Mouse (Mus musculus) spleen, postnatal 36 days (tissue): ENCODE measurements around the gene Tmem238l.

Source experiments
- DNase-seq, 2 experiments: peaks; one replicate each; pipeline ENCODE4 v3.0.0; 2022; ENCODE audit warnings: low spot score in 2 of 2, mixed read lengths in 1 of 2

Tmem238l gene

DNA sequence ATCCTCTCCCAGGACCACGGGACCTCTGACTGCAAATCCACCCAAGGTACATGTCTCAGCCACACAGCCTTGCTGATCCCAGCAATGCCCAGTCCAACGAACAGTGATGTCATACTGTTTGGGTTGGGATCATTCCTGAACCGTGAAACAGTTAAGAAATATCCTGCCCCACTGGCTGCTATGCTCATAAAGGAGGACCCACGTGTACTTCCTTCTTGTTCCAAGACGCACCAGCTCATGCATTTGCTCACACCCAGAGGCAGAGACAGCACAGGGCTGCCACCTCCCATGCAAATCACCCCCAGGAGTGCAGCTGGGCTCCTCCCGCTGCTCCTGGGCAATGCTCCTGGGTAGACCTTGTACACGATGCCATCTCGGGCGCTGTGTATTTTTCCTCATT lies at the start of gene Tmem238l:
Gene Tmem238l, plus strand, starts transcription at position 336 of the 400 bp plus-strand sequence.
- no peak for DNase-seq

DNA sequence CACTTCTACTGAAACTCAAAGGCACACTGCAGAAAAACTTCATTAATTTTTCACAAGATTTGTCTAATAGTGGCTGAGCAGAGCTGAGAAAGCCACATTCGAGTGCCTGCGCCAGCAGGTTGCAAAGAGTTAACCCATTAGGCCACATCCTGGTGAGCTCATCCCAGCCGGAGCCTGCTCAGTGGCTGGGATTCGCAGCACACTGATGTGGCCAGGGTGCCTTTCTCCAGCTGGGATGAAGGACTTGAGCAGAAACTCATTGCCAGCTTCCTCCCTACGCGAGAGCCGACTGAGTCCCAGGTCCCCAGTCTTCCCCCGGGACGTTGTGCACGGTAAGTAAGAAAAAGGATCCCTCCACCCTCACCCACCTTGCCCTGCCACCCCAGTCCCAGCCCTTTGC lies 44.6 kb upstream of the Tmem238l start, which contains the start of gene Pirt:
Gene Pirt, plus strand, starts transcription at position 171 of the 400 bp plus-strand sequence.
- DNase-seq, result no peak

DNA sequence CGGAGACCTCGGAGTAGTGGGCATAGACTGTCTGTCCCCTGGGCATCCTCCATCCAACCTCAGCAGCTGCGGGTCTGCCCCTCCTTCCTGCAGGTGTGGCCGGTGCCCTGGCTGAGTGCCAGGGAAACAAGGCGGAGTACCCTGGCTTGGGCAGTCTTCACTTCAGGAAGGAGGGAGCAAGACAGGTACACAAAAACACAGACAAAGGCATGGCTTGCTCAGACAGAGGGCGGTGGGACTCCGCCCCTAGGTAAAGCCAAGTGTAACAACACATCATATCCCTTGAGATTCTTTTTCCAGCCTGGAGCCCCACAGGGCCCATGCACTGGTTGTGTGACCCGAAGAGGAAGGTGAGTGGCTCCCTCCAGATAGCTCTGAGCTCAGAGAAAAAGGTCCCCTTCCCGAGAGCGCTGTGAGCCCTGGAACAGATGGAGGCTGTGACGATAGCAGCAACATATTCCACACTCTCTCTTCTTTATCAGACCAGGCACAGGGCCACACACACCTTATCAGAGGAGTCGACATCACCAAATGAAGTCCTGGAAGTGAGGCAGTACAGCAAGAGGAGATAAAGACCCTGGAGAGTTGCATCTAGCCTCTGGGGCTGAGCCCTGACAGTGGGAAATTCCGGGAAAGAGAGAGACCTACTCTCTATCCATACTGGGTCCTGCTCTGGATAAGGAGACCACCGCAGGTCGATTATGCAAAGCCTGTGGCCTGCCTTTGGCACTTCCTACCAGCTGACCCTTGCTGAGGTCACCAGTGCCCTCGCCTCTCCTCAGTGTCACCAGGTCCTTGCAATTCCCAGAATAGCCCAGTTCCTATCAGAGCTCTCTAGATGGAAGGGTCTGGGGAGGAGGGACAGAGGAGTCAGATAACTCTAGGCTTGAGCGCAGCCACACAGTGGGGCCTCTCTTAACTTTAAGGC lies 43.6 kb upstream of the Tmem238l start:
- peak in 1 of 2 experiments; percentile 8 for DNase-seq

DNA sequence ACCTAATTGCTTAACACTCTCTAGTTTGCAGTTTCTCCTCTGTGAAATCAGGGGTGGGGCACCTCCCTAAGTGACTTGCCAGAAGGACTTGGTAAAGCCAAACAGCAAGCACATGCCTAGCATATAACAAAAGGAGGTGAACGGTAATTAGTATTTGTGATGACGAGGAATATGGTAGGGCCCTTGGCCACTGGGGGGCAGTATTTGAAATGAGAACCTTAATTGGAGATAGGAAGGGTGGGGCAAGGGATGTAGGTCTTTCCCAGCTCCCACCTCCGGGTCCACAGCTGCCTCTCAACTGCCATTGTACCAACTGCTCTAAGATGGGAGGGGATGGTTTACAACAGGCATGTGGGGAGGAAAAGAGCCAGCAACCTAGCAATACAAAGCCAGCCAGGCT lies 42.2 kb upstream of the Tmem238l start:
- DNase-seq, result peak; percentile 5 to 21

DNA sequence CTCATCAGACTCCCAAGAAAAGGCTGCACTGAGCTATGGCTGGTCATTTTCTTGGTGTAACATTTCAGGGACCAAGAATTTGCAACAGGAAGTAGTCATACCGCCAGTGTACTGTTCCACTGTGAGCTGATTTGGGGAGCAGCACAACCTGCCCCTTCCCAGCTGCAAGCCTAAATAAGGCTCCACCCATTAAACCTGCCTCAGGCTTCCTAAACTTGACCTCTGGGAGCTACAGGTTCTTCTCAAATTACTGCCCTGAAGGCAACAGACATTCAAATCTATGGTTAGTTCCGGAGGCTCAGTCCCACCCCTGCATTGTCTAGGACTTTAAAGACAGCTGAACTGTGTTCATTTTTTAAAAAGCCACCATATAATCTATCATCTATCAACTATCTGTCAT lies 36.4 kb upstream of the Tmem238l start:
- DNase-seq, result no peak

DNA sequence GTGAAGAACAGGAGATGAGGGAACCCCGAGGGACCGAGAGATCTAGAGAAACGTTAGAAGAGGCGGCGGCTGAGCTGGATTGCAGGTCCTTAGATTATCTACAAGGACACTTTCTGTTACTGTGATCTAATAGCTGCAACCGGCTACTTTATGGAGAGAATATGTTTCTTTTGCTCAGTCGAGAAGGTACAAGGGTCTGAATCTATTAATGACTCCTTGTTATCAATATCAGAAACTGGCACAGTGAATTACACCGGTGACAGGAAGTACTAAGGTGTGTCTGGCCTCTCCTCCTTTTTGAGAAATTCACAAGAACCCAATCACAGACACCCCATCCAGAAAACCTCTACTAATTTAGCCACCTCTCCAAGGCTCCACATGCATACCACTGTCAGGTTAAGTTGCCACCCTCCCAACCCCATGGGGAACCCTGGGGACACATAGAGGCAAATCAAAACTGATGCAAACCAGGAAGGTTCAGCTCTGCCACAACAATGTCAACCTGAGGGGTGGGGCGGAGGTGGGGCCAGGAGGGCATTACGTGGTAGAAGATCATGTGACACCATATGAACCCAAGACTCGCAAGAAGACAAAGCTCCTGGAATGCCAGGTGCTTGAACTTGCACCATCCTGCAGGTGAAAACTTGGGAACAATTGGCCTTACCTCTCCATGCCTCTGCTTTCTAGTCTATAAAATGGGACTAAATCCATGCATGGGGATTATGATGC lies 32.2 kb upstream of the Tmem238l start:
- DNase-seq, result no peak

DNA sequence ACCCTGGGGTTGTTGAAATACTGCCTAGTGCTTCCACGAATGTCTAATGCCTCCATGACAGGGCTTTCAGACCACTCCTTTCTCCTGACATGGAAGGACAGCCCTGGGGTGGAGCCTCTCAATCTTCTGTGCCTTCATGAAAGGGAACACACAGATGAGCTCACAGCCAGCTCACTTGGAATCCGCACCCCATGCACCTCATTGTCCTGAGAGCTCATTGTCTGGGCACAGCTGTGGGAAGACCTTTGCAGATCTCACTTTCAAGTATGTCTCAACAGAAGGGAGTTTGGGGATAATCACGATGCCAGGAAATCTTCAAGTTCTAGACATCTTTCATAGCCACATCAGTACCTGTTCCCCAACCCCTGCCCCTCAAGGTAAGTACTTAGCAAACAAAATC lies 28.1 kb upstream of the Tmem238l start:
- no peak for DNase-seq

DNA sequence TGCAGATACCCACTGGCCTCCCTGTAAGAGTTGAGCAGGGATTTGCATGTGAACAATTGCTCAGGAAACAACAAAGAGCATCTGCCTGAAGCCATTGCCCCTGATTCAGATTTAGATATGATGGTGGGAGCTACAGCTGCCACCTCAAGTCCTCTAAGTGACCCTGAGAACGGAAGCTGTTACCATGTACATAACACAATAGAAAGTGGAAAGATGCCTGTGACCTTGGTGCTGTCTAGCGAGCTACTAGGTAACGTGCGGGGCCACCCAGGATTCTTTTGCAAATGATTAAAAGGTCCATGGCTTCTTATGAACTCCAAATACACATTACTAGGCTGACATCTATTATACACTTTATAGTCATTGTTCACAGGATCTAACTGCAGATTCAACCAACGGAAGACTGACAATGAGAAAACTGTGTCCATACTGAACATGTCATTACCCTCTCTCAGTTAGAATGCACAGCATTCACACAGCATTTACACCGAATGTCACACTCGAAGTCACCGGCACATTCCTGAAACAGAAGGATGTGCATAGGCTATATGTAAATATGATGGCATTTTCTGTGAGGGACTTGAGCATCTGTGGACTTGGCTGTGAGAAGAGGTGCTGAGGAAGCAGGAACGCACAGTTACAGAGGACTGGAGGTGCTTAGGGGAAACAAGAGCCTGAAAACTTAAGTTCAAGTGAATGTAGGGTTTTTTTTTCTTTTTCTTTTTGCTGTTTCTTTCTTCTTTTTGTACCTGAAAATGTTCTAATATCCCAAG lies 23.4 kb upstream of the Tmem238l start:
- no peak for DNase-seq

DNA sequence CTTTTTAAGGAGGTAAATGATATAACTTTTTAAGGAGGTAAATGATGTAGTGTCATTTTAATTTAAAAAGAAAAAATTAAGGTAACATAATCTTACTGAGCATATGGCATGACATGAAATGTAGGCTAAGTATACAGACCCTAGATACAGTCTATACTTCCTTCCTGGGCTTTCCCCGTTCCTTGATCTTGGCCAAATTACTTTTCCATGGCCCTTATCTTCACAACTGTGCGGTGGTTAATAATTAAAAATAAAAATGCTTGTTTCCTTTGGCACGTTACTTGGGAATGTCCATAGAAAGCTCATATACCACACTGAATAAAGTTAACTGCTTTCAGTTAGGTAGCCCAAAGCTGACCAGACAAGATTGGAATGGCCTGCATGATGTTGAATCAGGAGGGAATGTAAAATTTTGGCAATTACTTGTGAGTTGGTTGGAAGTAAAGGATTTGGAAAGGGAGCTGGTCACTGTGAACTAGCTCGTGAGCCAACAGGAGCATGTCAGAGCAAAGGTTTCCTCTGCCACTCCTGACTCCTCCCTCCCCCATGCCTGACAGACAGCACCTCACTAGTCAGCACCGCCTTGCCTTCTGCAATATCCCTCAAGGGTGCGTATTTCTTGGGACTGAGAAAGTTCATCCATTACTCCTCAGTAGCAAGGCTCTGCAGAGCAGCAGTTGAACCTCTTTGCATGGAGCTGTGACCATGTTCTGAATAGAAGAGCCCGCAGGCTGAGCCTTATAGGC lies 21.8 kb upstream of the Tmem238l start:
- no peak for DNase-seq

DNA sequence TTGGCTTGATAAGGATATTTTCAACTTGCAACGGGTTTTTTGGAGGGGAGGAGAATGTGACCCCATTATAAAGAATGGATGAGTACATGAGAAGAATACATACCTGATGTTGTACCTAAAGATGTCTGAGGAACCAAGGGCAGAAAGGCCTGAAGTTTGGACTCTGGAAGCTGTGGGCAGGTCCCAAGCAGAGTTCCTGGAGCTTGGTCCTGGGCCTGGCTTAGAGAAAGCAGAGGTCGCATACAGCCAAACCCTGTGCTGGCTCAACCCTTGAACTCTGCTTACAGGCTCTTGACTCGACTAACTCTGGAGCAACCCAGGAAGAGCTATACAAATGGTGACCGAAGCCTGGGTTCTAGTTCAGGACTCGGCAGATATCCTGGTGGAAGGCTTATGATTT lies 14.4 kb upstream of the Tmem238l start:
- no peak for DNase-seq

DNA sequence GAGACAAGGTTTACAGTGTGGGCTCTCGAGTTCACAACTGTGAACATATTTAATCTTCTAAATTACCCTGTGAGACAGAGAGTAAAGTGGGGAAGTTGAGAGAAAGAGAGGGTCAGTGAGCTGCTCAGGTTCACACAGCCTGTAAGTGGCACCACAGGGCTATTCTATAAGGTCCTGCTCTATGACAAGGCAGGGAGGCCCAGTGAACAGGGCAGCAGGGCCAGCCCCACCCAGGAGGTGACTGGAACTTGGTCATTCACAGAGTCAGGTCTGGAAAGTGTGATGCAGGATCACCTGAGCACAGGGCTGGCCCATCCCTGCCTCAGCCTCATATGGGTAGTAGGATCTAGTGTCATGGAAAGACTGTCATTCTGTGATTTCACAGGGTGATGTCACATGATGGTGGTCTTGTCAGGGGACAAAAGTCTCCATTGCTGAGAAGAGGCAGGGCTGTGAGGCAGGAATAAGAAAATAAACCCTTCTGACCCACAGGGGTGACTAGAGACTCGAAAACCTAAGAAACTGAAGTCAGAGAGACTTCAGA lies 11.1 kb upstream of the Tmem238l start:
- DNase-seq, result no peak

DNA sequence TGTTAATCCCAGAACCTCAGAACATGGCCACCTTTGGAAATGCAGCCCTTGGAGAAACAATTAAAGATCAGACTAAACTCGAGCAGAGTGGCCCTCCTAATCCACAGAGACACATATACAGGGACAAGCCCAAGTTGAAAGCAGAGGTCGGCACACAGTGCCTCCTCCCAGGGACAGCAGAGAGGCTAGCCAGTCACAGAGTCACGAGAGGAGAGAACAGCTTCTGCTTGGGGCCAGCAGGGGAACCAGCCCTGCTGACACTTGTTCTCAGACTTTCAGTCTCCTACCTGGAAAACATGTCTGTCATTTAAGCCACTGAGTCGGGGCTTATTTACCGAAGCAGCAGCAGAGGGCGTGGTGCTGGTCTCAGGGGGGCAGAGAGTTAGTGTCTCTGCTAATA lies 9.9 kb upstream of the Tmem238l start:
- DNase-seq, result no peak

DNA sequence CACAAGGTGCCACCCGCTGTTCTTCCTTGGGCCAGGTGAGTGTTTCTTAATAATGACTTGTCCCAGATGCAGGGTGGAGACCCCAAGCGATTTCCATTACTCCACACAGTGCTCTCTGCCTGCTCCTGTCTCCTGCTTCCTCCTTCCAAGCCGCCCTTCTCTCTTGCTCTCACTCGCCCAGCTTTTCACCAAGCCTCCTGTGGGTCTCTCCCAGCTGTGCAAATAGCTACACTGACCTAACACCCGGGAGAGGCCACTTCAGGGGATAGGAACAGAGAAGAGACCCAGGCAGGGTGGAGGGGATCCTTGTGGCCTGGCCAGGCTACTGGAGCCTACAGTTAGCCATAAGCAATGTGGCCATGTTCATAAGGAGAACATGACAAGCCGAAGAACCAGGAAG lies 9.5 kb upstream of the Tmem238l start:
- no peak for DNase-seq

DNA sequence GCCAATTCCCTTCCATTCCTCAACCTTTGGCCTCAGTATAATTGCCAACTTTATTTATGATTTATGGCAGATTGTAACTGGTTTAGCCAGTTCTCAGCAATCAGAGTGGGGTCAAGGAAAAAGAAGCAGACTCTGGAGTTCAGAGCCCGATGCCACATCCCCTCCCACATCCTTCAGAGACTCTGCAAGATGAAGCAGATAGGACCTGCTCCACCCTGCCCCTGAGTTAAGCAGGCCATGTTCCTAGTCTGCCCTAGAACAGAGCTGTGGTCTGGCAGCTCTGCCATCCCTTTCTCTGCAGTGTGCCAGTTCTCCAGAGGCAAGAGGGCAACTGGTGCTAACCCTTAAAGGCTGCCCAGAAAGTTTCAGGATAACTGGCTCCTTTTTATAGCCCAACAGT lies 4.4 kb downstream of the Tmem238l start:
- DNase-seq, result no peak

DNA sequence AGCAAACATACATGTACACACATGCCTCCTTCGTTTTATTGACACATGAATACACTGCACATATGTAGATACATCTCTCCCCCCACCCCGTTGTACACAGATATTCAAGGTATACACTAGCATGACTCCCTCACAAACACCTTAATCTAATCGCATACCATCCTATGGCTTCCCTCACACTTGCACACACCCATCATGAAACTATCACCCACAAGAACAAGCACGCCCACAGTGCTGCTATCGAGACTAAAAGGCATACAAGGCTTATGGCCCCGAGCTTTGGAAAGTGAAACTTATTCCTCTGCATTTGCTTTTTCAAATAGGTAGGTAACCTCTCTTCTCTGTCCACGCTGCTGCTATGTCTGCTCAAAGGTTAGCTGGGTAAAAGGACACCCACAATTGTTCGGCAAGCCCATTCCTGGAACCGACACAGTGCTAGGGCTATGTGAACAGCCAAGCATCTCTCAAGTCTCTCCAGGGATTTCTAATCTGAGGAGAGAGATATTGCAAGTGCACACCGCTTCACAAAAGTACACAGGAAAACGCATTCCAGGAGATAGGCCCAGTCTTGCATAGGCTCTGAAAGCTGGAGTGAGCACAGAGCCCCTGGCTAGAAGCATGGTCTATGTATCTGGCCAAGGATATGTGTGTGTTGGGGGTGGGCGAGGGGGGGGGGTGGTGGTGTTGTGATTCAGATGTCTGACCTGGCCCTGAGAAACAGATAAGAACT lies 5.2 kb downstream of the Tmem238l start:
- no peak for DNase-seq

DNA sequence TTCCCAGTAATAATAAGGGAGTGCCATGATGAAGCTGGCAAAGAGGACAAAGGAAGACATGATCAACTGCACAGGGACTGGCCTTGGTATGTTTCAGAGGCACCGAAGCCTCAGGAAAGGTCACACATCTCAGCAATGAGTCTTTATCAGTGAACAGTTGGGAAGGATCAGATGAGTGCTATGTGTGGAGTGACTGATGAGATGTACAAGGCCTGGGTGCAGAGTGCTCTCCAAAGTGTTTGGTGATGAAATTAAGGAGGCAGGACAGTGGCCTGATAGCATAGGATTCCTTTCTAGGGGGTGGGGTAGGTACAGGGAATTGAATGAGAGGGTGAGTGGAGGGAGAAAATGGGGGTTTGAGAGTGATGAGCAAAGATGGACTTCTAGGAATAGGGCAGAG lies 7.0 kb downstream of the Tmem238l start:
- no peak for DNase-seq

DNA sequence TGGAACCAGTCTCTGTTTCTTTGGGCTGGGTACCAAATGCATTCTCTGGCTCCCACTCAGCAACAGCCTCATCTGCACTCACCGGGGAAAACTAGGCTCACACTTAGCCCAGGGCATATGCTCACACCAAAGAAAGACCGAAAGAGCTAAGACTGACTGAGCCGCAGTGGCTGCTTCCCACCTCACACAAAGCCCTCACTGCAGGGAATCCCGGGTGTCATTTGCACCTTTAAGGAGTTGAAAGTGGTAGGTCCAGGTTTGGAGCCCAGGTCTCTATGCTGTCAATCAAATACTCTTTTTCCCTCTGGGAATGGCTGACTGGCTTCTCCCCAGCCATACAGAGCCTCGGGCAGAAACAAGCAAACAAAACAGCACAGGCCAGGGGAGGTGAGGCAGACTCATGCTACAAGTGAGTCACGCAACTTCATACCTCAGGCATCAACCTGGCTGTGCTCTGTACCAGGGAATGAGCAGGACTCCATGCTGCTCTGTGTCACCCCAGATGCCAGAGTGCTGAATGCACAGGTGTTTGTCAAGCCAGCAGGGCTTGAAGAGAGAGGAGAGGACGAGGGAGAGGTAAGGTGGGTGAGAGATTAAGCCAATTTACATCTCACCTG lies 10.2 kb downstream of the Tmem238l start:
- no peak for DNase-seq

DNA sequence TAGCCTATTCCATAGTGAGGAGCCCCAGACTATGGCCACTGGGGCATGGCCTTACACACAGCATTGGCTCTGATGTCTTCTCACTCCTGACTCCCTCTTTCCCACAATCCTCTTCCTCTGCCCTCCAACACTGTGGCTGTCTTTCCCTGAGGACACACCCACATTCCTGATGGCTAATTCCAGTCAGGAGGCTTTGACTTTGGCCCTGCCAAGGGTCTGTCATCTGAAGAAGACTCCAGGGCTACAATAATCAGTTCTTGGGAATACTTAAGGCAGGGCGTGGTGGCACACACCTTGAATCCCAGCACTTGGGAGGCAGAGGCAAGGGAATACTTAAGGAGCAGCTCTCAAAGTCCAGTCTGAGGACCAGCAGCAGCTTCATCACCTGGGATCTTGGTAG lies 12.1 kb downstream of the Tmem238l start:
- DNase-seq, result no peak

DNA sequence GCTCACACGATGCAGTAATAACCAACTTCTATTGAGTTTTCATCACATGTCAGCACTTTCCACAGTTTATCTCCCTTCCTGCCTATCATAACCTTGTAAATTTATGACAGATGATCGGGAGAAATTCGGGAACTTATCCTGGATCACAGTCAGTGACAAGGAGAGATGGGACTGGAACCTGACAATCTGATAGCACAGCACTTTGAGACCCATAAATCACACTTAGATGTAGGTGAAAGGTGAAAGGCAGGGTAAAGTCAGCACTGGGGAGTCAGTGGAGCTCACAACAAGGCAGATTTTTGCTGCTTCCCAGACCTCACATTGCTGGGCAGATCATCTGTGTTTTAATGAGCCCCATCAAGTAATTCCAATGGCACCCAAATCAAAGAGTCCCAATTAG lies 17.1 kb downstream of the Tmem238l start:
- no peak for DNase-seq
